Mouse (Mus musculus): Measurements from ENCODE around the gene Acox1. TPM values are rescaled to one million over a fixed set of nuclear protein-coding genes. Genes with fewer than 3 reads are reported as not detected.

Gene Acox1
- total RNA-seq, 2 experiments from 2014 or later = 101 to 116 TPM

DNA sequence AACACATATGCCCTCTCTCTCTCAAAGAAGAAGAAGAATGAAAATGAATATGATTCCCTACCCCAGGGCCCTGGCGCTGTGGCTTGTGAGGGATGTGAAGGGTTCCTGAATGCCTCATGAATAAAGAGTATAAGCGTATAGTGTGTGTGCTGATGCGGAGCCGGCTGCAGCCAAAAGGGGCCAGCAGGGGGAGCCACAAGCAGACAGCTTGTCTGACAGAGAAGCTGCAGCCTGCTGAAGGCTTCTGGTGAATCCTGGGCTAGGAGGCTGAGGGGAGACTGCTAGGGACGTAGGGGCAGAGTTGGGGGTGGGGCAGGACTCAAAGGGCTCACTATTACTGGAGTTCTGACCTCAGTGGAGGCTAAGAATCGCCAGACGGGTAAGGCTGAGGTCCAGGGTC, 16.3 kb upstream of the Acox1 start:
- intact Hi-C loops (cut with DNase I) = loop anchor here (5.0 kb wide), 1 partner anchor 128 kb away; the partner anchor contains the start of gene Wbp2
- peak in 1 of 2 experiments; percentile 48 for DNase-seq

- intact Hi-C loops (cut with DNase I) = no loop called here
These were observed 15.1 kb upstream of the Acox1 start for GRCm38 (mm10) chr11:116213877-116214510.

GRCm38 (mm10) chr11:116212847-116213246, 14.0 kb upstream of the Acox1 start:
- intact Hi-C loops (cut with DNase I) = no loop called here
- no peak for DNase-seq

More at GRCm38 (mm10) chr11:116213877-116214510, 15.1 kb upstream of the Acox1 start:
- DNase-seq = no peak

DNA sequence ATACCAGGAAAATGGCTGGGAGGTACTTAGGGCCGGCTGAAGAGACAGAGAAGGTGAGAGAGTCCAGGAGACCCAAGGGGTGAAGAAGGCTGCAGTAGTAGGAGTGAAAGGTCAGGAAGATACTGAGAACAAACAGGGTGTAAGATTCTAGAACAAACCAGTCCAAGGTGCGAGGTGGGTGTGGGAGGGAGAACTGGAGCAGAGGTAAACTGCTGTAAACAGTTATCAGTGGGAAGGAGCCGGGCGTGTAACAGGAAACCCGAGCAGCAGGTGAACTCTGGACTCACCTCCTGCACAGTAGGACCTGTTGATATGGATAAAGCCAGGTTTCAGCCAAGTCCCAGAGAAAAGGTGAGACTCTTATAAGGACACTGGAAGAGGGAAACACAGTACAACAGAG, 11.9 kb upstream of the Acox1 start:
- intact Hi-C loops (cut with DNase I) = no loop called here
- no peak for DNase-seq

GRCm38 (mm10) chr11:116209257-116209656, 10.4 kb upstream of the Acox1 start:
- intact Hi-C loops (cut with DNase I) = no loop called here

DNA sequence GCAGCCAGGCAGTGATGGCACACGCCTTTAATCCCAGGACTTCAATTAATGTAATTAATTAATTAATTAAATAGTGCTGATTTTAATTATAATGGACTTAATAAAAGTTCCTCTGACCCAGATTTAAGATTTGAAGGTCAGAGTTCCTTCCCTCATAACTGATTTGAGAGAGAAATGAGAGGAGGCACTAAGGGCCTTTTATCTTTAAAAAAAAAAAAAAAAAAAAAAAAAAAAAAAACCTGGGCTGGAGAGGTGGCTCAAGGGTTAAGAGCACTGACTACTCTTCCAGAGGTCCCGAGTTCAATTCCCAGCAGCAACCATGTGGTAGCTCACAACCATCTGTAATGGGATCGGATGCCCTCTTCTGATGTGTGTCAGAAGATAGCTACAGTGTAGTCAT, 9.8 kb upstream of the Acox1 start:
- intact Hi-C loops (cut with DNase I) = no loop called here
- no peak for DNase-seq

More at GRCm38 (mm10) chr11:116209257-116209656, 10.4 kb upstream of the Acox1 start:
- no peak for DNase-seq

GRCm38 (mm10) chr11:116206678-116207077, 7.8 kb upstream of the Acox1 start:
- DNase-seq = no peak
- intact Hi-C loops (cut with DNase I) = no loop called here

- intact Hi-C loops (cut with DNase I) = no loop called here
- DNase-seq = no peak
These were observed 4.3 kb upstream of the Acox1 start for GRCm38 (mm10) chr11:116203150-116203549.

DNA sequence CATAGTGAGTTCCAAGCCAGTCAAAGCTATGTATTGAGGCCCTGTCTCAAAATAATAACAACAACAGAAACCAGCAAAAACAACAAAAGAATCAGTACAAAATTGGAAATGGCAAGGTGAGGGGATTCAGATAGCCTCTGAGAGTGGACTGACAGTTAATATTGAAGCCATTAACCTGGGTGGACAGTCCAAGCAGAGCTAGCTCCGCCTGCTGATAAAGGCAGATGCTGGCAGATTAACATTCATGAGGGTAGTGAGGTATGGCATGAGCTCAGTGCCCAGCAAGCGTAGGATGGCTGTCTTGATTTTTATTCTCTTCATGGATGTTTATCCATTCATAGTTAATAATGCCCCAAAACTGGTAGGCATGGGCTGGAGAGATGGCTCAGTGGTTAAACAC, 2.3 kb upstream of the Acox1 start:
- intact Hi-C loops (cut with DNase I) = loop anchor here (2.0 kb wide), 1 partner anchor 18 kb away; no protein-coding TSS in a partner anchor
- no peak for DNase-seq

GRCm38 (mm10) chr11:116198132-116198531, 713 bp downstream of the Acox1 start:
- no peak for DNase-seq
- intact Hi-C loops (cut with DNase I) = no loop called here

DNA sequence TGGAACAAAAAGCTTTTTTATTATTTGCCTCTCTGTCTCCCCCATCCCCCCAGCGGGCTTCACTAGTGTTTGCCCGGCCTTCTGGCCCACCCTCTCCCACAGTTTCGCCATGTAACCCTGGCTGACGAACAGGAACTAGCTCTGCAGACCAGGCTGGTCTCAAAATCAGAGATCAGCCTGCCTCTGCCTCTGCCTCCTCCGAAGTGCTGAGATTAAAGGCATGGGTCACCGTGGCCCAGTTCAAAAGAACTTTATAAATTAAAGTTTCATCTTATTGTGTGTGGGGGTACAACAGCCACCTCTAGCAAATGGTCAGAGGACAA, 1.3 kb downstream of the Acox1 start:
- intact Hi-C loops (cut with DNase I) = no loop called here
- no peak for DNase-seq

DNA sequence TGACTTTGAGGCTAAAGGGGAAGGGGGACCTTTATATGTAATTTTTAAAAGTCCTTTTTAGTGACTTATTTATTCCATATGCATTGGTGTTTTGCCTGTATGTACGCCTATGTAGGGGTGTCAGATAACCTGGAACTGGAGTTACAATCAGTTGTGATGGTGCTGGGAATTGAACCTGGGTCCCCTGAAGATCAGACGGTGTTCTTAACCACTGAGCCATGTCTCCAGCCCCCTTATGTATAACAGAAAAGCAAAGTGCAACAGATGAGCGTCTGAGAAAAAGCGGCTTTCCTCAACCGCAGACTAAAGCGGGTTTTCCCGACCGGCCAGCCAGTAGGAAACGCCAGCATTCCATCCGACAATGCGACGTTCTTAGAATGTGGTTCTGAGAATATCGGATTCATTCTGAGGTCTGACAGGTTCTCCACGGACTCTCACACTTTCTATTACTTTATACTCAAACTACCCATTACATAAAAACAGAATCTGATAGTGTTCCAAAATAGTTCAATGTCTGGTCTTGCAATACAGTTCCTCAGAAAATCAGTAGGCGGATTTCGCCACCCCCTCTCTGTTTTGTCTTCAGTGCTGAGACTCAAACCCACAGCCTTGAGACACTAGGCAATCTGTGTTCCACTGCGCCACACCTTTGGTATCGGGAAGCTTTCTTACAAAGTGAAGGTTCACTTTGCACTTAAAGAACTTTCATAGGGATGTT, 1.8 kb downstream of the Acox1 start:
- DNase-seq = no peak
- intact Hi-C loops (cut with DNase I) = no loop called here

GRCm38 (mm10) chr11:116196336-116196735, 2.5 kb downstream of the Acox1 start:
- intact Hi-C loops (cut with DNase I) = no loop called here
- DNase-seq = no peak

DNA sequence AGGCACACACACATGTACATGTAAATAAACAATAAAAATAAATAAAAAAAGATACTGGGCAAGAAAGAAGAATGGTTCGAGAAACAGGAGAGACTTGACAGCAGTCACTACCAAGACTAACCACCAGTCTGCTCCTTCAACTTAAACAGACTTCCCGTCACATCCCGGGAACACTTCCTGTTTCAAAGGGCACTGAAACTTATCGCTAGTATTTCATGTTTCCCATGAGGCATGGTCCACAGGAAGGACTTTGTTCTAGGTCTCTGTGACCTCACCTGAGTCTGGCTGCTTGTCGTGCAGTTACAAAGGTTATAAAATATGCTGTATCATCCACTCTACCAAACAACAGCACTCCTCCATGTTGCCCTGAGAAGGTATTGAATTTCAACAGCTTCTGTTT, 3.6 kb downstream of the Acox1 start:
- intact Hi-C loops (cut with DNase I) = no loop called here
- DNase-seq = no peak

DNA sequence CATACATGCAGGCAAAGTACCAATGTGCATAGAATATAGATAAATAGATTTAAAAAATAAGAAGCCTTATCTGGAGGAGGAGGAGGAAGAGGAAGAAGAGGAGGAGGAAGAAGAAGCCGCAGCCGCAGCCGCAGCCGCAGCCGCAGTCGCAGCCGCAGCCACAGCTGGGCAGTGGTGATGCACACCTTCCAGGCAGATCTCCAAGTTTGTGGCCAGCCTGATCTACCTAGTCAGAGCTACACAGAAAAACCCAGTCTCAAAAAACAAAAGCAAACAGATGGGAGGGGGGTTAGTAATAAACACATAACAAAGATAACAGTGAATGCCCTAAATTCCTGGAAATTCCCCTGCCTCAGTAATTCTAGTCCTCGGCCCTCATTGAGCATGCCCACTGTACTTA, 4.2 kb downstream of the Acox1 start:
- DNase-seq = no peak
- intact Hi-C loops (cut with DNase I) = no loop called here

GRCm38 (mm10) chr11:116187226-116187930, 11.5 kb downstream of the Acox1 start:
- intact Hi-C loops (cut with DNase I) = no loop called here
- DNase-seq = no peak

DNA sequence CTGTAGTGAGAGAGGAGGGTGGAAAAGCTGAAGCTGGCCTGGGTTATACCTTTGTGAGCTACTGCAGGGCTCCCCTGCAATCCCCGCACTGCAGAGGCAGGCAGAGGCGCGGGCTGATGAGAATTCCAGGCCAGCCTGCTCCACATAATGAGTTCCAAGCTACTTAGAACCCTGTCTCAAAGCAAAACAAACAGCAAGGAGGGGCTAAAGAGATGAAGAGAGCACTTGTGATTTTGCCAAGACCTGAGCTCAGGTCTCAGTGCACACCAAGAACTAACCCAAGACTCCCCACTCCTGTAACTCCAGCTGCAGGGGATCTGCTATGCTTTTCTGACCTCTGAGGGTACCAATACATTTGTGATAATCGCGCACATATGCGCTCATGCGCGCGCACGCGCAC, 12.5 kb downstream of the Acox1 start:
- intact Hi-C loops (cut with DNase I) = no loop called here
- DNase-seq = no peak

GRCm38 (mm10) chr11:116185836-116186235, 13.0 kb downstream of the Acox1 start:
- peak in 1 of 2 experiments; percentile 19 for DNase-seq
- intact Hi-C loops (cut with DNase I) = no loop called here

- intact Hi-C loops (cut with DNase I) = no loop called here
- DNase-seq = no peak
These were observed 20.3 kb downstream of the Acox1 start for GRCm38 (mm10) chr11:116178411-116179121.

DNA sequence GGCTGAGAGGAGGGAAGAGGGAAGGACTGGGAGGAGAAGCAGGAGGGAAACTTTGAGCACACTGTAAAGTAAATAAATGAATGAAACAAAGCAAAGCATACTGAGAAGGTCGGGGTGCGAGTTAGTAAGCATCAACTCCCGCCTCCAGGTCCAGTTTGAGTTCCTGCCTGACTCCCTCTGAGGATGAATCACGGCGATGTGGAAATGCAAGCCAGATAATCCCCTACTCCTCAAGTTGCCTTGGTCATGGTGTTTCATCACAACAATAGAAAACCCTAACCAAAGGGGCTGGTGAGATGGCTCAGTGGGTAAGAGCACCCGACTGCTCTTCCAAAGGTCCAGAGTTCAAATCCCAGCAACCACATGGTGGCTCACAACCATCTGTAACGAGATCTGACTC, 22.8 kb downstream of the Acox1 start:
- intact Hi-C loops (cut with DNase I) = no loop called here
- DNase-seq = no peak

Measured in heart, postnatal 14 days (tissue).